12 mouse cellular contexts compared by ENCODE assay signal in genomic region chr8:84193566-84193965, GRCm38 (mm10). TPM values are rescaled to one million over a fixed set of nuclear protein-coding genes. Genes with fewer than 3 reads are reported as not detected.
DNase-seq lines count a peak whose midpoint lies in the region; ATAC-seq and TF ChIP-seq lines count a peak whose summit lies in the region.
"Had no signal": no experiment of that assay in that cellular context is flagged by ENCODE, and none has a peak within 500 bp of the region (broad histone marks: within the 10 kb centered on the region; RNA-seq: fewer than 3 reads in every experiment).

No protein-coding gene starts in this region.

- intact Hi-C loops in left cerebral cortex, adult 2 months (cut with DNase I), result no loop called here

- H3K36me3 ChIP-seq in E14TG2a.4 (ENCODE audit: insufficient read depth, low read length), result no peaks in the 10 kb centered on the region
- H3K36me3 ChIP-seq in limb, embryonic 15.5 days, result no peaks in the 10 kb centered on the region
- H3K36me3 ChIP-seq in hindbrain, embryonic 13.5 days, result no peaks in the 10 kb centered on the region
- H3K36me3 ChIP-seq: hindbrain, embryonic 10.5 days; midbrain, embryonic 12.5 days had no signal

- no peaks in the 10 kb centered on the region for H3K27me3 ChIP-seq in E14TG2a.4 (ENCODE audit: insufficient read depth, low read length)
- H3K27me3 ChIP-seq in limb, embryonic 15.5 days, result no peaks in the 10 kb centered on the region
- H3K27me3 ChIP-seq in hindbrain, embryonic 13.5 days, result peaks cover 10% of the 10 kb centered on the region; the same call in 1 of the 2 replicates

- H3K9ac ChIP-seq in limb, embryonic 15.5 days, result no peak overlapping the region
- H3K9ac ChIP-seq in hindbrain, embryonic 13.5 days, result no peak overlapping the region
- H3K9ac ChIP-seq: midbrain, embryonic 12.5 days had no signal

- no peak for ATAC-seq in limb, embryonic 15.5 days (ENCODE audit: insufficient number of reproducible peaks, low FRiP score, low TSS enrichment, low read depth)
- no peak for ATAC-seq in hindbrain, embryonic 13.5 days (ENCODE audit: low FRiP score)

- peaks cover 77% of the 10 kb centered on the region for H3K4me1 ChIP-seq in E14TG2a.4 (replicated peaks; ENCODE audit: low read depth, low read length)
- peaks cover 39% of the 10 kb centered on the region for H3K4me1 ChIP-seq in limb, embryonic 15.5 days
- H3K4me1 ChIP-seq in hindbrain, embryonic 13.5 days (replicated peaks), result peaks cover 27% of the 10 kb centered on the region

- TF ChIP-seq CTCF in left cerebral cortex, adult 2 months (IDR thresholded peaks at IDR 0.05), result peak; percentile 34
- peak; percentile 66 for TF ChIP-seq CTCF in E14TG2a.4 (conservative IDR thresholded peaks at IDR 0.05; ENCODE audit: low read length)

- no peaks in the 10 kb centered on the region for H3K9me3 ChIP-seq in E14TG2a.4 (ENCODE audit: low read length)
- H3K9me3 ChIP-seq in limb, embryonic 15.5 days, result no peaks in the 10 kb centered on the region
- no peaks in the 10 kb centered on the region for H3K9me3 ChIP-seq in hindbrain, embryonic 13.5 days
- H3K9me3 ChIP-seq: hindbrain, embryonic 10.5 days; midbrain, embryonic 12.5 days had no signal

- H3K4me3 ChIP-seq in left cerebral cortex, adult 2 months, result no peak overlapping the region
- no peak overlapping the region for H3K4me3 ChIP-seq in E14TG2a.4 (replicated peaks; ENCODE audit: low read length)
- H3K4me3 ChIP-seq in limb, embryonic 15.5 days, result no peak overlapping the region
- H3K4me3 ChIP-seq in hindbrain, embryonic 13.5 days, result no peak overlapping the region
- H3K4me3 ChIP-seq: midbrain, embryonic 12.5 days had no signal

- no peak for DNase-seq in left cerebral cortex, adult 2 months (ENCODE audit: extremely low spot score in 1 of 2, low spot score in 2 of 2)
- DNase-seq in left cerebral cortex, adult 8-10 months (ENCODE audit: low spot score in 2 of 2), result no peak
- peak; percentile 81 for DNase-seq in R1 (ENCODE audit: low read depth, low spot score)
- no peak for DNase-seq in cerebellum, postnatal 4 days (ENCODE audit: low spot score in 2 of 2)
- DNase-seq: adrenal gland, adult 2 months; layer of hippocampus, adult 9-11 months had no signal

- no peak overlapping the region for H3K27ac ChIP-seq in left cerebral cortex, adult 2 months
- peak overlapping the region; percentile 64; the same call in 1 of the 2 replicates for H3K27ac ChIP-seq in limb, embryonic 15.5 days
- H3K27ac ChIP-seq in hindbrain, embryonic 13.5 days, result no peak overlapping the region
- H3K27ac ChIP-seq: midbrain, embryonic 12.5 days had no signal

- WGBS in limb, embryonic 15.5 days, result 81% methylated on average over 5 of the region's 5 CpGs
- WGBS in hindbrain, embryonic 13.5 days, result 84% methylated on average over 5 of the region's 5 CpGs

- no peak overlapping the region for H3K4me2 ChIP-seq in limb, embryonic 15.5 days
- no peak overlapping the region for H3K4me2 ChIP-seq in hindbrain, embryonic 13.5 days
- H3K4me2 ChIP-seq: midbrain, embryonic 12.5 days had no signal

RNA-seq across cellular contexts. Expression of gene Nanos3, which starts 8.5 kb away (rescaled TPM):
- 1 to 10 TPM; 2.0 to 3.0 TPM for total RNA-seq in left cerebral cortex, adult 2 months (2021)
- total RNA-seq in left cerebral cortex, adult 8-10 months (2022), result 1 to 10 TPM; 2.8 to 3.8 (median 3.2) TPM
- 1.8 and 3.0 TPM in 2 replicates for polyA plus RNA-seq in limb, embryonic 15.5 days (2015; fragmentation: Nextera tagmentation; extraction: Ambion mirVana)
- polyA plus RNA-seq in hindbrain, embryonic 13.5 days (2015; fragmentation: Nextera tagmentation; extraction: Ambion mirVana), result 10.3 and 10.9 TPM in 2 replicates
- total RNA-seq: common myeloid progenitor, adult 5-6 weeks had no signal

RNA-seq across cellular contexts. Expression of gene Zswim4, which starts 43.3 kb away (rescaled TPM):
- total RNA-seq in left cerebral cortex, adult 2 months (2021), result 10 to 100 TPM; 15.1 to 17.8 TPM
- 10 to 100 TPM; 12.9 to 13.8 (median 13.3) TPM for total RNA-seq in left cerebral cortex, adult 8-10 months (2022)
- polyA plus RNA-seq in limb, embryonic 15.5 days (2015; fragmentation: Nextera tagmentation; extraction: Ambion mirVana), result 13.5 and 15.1 TPM in 2 replicates
- polyA plus RNA-seq in hindbrain, embryonic 13.5 days (2015; fragmentation: Nextera tagmentation; extraction: Ambion mirVana), result 38.5 and 39.1 TPM in 2 replicates

RNA-seq across cellular contexts. Expression of gene 4930432K21Rik, which starts 45.7 kb away (rescaled TPM):
- total RNA-seq in left cerebral cortex, adult 2 months (2021), result 1 to 10 TPM; 2.0 to 2.8 TPM
- 1 to 10 TPM; 2.8 to 3.2 (median 3.1) TPM for total RNA-seq in left cerebral cortex, adult 8-10 months (2022)
- polyA plus RNA-seq in limb, embryonic 15.5 days (2015; fragmentation: Nextera tagmentation; extraction: Ambion mirVana), result 1.1 and 1.3 TPM in 2 replicates
- 1.9 and 2.9 TPM in 2 replicates for polyA plus RNA-seq in hindbrain, embryonic 13.5 days (2015; fragmentation: Nextera tagmentation; extraction: Ambion mirVana)

RNA-seq across cellular contexts. Expression of gene Cc2d1a, which starts 45.8 kb away (rescaled TPM):
- 10 to 100 TPM; 49.9 to 52.2 TPM for total RNA-seq in left cerebral cortex, adult 2 months (2021)
- 10 to 100 TPM; 44.3 to 52.9 (median 47.4) TPM for total RNA-seq in left cerebral cortex, adult 8-10 months (2022)
- 28.5 and 29.2 TPM in 2 replicates for polyA plus RNA-seq in limb, embryonic 15.5 days (2015; fragmentation: Nextera tagmentation; extraction: Ambion mirVana)
- polyA plus RNA-seq in hindbrain, embryonic 13.5 days (2015; fragmentation: Nextera tagmentation; extraction: Ambion mirVana), result 24.4 and 26.5 TPM in 2 replicates

RNA-seq across cellular contexts. Expression of gene D8Ertd738e, which starts 56.0 kb away (rescaled TPM):
- total RNA-seq in left cerebral cortex, adult 2 months (2021), result 100 to 1,000 TPM; 124 to 140 TPM
- total RNA-seq in left cerebral cortex, adult 8-10 months (2022), result 100 to 1,000 TPM in 2 of 4 experiments, 10 to 100 TPM in 2; 97.1 to 133 (median 108) TPM
- 309 and 325 TPM in 2 replicates for polyA plus RNA-seq in limb, embryonic 15.5 days (2015; fragmentation: Nextera tagmentation; extraction: Ambion mirVana)
- polyA plus RNA-seq in hindbrain, embryonic 13.5 days (2015; fragmentation: Nextera tagmentation; extraction: Ambion mirVana), result 263 and 280 TPM in 2 replicates
